Mouse (Mus musculus): ENCODE measurements at regions not wholly inside any gene's neighbourhood (a gene's known extent, or its start where the extent isn't known, plus 50 kb on each side); places are given as distances from the start of the nearest gene placed in this dataset.

DNA sequence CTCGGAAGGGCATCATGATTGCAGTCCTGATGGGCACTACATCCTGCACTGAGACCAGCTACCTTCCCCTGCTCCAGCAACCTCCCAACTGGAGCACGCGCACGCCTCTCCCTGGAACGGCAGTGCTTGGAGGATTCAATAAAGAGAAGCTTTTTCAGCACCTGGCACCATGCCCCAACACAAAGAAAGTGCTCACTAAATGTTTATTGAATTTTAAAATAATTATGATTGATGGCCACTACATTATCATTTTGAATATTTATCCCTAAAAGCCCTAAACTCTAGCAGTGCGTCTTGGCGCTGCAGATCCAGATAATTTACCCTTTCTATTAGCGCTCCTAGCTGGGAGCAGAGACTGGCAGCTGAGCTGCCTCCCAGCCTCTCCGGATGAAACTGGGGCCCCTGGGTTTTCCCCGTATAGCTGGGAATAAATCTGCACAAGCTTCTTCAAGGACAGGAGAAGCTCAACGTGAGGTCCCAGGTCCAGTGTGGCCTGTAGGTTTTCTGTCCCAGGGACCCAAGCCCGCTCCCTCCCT lies 364.9 kb downstream of the Vrk1 start:
- Histone ChIP-seq H3K4me3 (ENCODE audit: insufficient read depth, poor library complexity, severe bottlenecking) (no peak overlapping the region), H3K79me3 (ENCODE audit: low read depth) (no peaks in the 10 kb centered on the region), H3K36me3 (ENCODE audit: control insufficient read depth, insufficient read depth) (no peaks in the 10 kb centered on the region), H3ac (ENCODE audit: control insufficient read depth, insufficient read length, low read depth) (no peak overlapping the region), H3K79me2 (ENCODE audit: control insufficient read depth, insufficient read depth) (no peaks in the 10 kb centered on the region), H3K27me3 (ENCODE audit: control insufficient read depth, insufficient read depth, insufficient read length) (no peaks in the 10 kb centered on the region)
- TF ChIP-seq CTCF (IDR thresholded peaks at IDR 0.05; ENCODE audit: control insufficient read depth, insufficient read depth, insufficient read length) (no peak), MYOG (IDR thresholded peaks at IDR 0.05; ENCODE audit: control insufficient read depth, extremely low read depth, insufficient read length) (no peak)

DNA sequence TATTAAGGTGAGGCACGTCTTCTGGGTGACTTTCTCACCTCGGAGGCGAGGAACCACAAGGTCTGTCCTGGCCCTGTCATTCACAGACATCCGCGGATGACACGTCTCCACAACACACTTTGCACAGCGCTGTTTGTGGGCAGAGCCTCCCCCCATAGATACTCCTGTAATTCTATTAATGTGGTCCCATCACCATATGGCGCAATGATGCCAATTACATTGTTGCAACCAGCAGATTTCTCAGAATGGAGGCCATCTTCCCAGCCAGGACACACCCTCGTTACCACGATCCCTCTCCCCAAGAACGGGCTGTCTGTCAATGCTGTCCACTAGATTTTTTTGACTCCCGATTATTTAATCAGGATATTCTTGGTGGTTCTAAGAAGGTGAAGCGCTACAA lies 365.9 kb downstream of the Vrk1 start:
- H3K36me3 ChIP-seq (ENCODE audit: control insufficient read depth, insufficient read depth): no peaks in the 10 kb centered on the region
- no peaks in the 10 kb centered on the region for H3K79me2 ChIP-seq (ENCODE audit: control insufficient read depth, insufficient read depth)
- no peak overlapping the region for H3K4me3 ChIP-seq (ENCODE audit: insufficient read depth, poor library complexity, severe bottlenecking)
- H3ac ChIP-seq (ENCODE audit: control insufficient read depth, insufficient read length, low read depth): no peak overlapping the region
- no peaks in the 10 kb centered on the region for H3K79me3 ChIP-seq (ENCODE audit: low read depth)
- no peak for TF ChIP-seq CTCF (IDR thresholded peaks at IDR 0.05; ENCODE audit: control insufficient read depth, insufficient read depth, insufficient read length)
- TF ChIP-seq MAX (IDR thresholded peaks at IDR 0.05): no peak
- TF ChIP-seq MYOG (IDR thresholded peaks at IDR 0.05; ENCODE audit: control insufficient read depth, extremely low read depth, insufficient read length): no peak
- TF ChIP-seq USF1 (IDR thresholded peaks at IDR 0.05; ENCODE audit: low read depth): no peak
- no peak for TF ChIP-seq FOSL1 (IDR thresholded peaks at IDR 0.05; ENCODE audit: insufficient read depth, low read length, poor library complexity, severe bottlenecking)
- TF ChIP-seq MYOD1 (IDR thresholded peaks at IDR 0.05; ENCODE audit: control insufficient read depth, insufficient read length, low read depth): no peak
- TF ChIP-seq CEBPB (IDR thresholded peaks at IDR 0.05; ENCODE audit: low read depth): no peak
- no peaks in the 10 kb centered on the region for H3K27me3 ChIP-seq (ENCODE audit: control insufficient read depth, insufficient read depth, insufficient read length)

DNA sequence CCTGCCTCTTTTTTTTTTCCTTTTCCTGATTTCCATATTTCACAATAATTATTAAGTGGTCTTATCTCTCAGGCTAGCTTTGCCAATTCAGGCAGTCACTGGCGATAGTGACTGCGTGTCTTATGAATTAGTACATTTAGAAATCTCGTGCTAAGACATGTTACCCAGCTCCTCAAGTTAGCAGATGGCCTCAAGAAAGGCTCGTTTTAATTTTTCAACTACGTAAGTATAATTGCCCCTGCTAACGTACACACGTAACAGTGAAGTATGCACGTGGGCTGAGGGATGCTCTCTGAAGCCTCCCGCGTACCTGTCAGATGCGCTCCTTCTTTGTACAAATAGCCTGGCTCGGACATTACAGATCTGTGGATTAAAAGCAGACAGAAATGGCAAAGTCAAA lies 366.8 kb downstream of the Vrk1 start:
- TF ChIP-seq MAX (IDR thresholded peaks at IDR 0.05) (no peak), CTCF (IDR thresholded peaks at IDR 0.05; ENCODE audit: control insufficient read depth, insufficient read depth, insufficient read length) (no peak), MYOG (IDR thresholded peaks at IDR 0.05; ENCODE audit: control insufficient read depth, extremely low read depth, insufficient read length) (no peak), USF1 (IDR thresholded peaks at IDR 0.05; ENCODE audit: low read depth) (no peak), FOSL1 (IDR thresholded peaks at IDR 0.05; ENCODE audit: insufficient read depth, low read length, poor library complexity, severe bottlenecking) (no peak), MYOD1 (IDR thresholded peaks at IDR 0.05; ENCODE audit: control insufficient read depth, insufficient read length, low read depth) (no peak), CEBPB (IDR thresholded peaks at IDR 0.05; ENCODE audit: low read depth) (no peak)

DNA sequence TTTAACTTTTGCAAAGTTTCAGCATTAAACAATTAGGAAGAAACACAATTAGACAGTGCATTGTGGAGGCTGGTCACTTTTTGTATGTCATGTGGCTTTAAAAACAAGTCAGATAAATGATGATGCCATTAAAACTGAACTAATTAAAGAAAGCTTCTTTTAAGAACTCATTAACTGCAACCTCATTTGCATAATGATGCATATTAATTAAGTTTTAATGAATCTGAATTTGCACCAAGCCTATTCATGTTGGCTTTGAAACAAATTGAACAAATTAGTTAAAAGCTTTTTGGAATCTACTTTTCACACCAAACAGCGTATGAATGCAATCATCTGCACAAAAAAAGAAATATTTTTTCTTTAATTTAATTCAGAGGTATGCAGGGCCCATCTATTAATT lies 367.3 kb downstream of the Vrk1 start:
- H3K27me3 ChIP-seq (ENCODE audit: control insufficient read depth, insufficient read depth, insufficient read length): no peaks in the 10 kb centered on the region
- H3K36me3 ChIP-seq (ENCODE audit: control insufficient read depth, insufficient read depth): no peaks in the 10 kb centered on the region
- H3K79me2 ChIP-seq (ENCODE audit: control insufficient read depth, insufficient read depth): no peaks in the 10 kb centered on the region
- no peak for TF ChIP-seq CEBPB (IDR thresholded peaks at IDR 0.05; ENCODE audit: low read depth)
- no peak for TF ChIP-seq FOSL1 (IDR thresholded peaks at IDR 0.05; ENCODE audit: insufficient read depth, low read length, poor library complexity, severe bottlenecking)
- TF ChIP-seq MYOD1 (IDR thresholded peaks at IDR 0.05; ENCODE audit: control insufficient read depth, insufficient read length, low read depth): no peak
- TF ChIP-seq MAX (IDR thresholded peaks at IDR 0.05): no peak
- TF ChIP-seq CTCF (IDR thresholded peaks at IDR 0.05; ENCODE audit: control insufficient read depth, insufficient read depth, insufficient read length): no peak
- no peak for TF ChIP-seq USF1 (IDR thresholded peaks at IDR 0.05; ENCODE audit: low read depth)
- no peak for TF ChIP-seq MYOG (IDR thresholded peaks at IDR 0.05; ENCODE audit: control insufficient read depth, extremely low read depth, insufficient read length)
- H3K79me3 ChIP-seq (ENCODE audit: low read depth): no peaks in the 10 kb centered on the region
- no peak overlapping the region for H3ac ChIP-seq (ENCODE audit: control insufficient read depth, insufficient read length, low read depth)
- no peak overlapping the region for H3K4me3 ChIP-seq (ENCODE audit: insufficient read depth, poor library complexity, severe bottlenecking)

More for the DNA sequence above, 366.8 kb downstream of the Vrk1 start:
- no peaks in the 10 kb centered on the region for H3K36me3 ChIP-seq (ENCODE audit: control insufficient read depth, insufficient read depth)
- no peak overlapping the region for H3ac ChIP-seq (ENCODE audit: control insufficient read depth, insufficient read length, low read depth)
- no peaks in the 10 kb centered on the region for H3K27me3 ChIP-seq (ENCODE audit: control insufficient read depth, insufficient read depth, insufficient read length)
- no peaks in the 10 kb centered on the region for H3K79me3 ChIP-seq (ENCODE audit: low read depth)
- H3K4me3 ChIP-seq (ENCODE audit: insufficient read depth, poor library complexity, severe bottlenecking): no peak overlapping the region
- no peaks in the 10 kb centered on the region for H3K79me2 ChIP-seq (ENCODE audit: control insufficient read depth, insufficient read depth)

DNA sequence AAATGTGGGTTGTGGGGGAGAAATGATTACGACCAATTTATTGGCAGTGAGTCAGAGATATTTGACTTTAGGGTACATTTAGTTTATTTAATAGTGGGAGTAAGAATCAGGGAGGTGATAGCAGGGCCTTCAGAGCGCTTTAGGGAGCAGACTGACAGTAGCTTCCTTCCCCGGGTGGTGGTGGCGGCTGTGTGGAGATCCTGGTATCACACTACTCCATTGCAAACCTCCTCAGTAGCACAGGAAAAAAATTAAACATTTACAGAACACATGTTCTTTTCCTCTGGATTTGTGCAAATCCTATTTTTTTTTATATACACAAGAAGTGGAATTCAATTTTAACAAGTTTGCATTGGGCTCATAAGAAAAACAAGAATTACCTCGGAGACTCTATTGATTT lies 367.7 kb downstream of the Vrk1 start:
- H3K79me3 ChIP-seq (ENCODE audit: low read depth): no peaks in the 10 kb centered on the region
- H3ac ChIP-seq (ENCODE audit: control insufficient read depth, insufficient read length, low read depth): no peak overlapping the region
- no peaks in the 10 kb centered on the region for H3K79me2 ChIP-seq (ENCODE audit: control insufficient read depth, insufficient read depth)
- no peak overlapping the region for H3K4me3 ChIP-seq (ENCODE audit: insufficient read depth, poor library complexity, severe bottlenecking)
- no peaks in the 10 kb centered on the region for H3K27me3 ChIP-seq (ENCODE audit: control insufficient read depth, insufficient read depth, insufficient read length)
- no peaks in the 10 kb centered on the region for H3K36me3 ChIP-seq (ENCODE audit: control insufficient read depth, insufficient read depth)
- TF ChIP-seq MYOG (IDR thresholded peaks at IDR 0.05; ENCODE audit: control insufficient read depth, extremely low read depth, insufficient read length): no peak
- TF ChIP-seq USF1 (IDR thresholded peaks at IDR 0.05; ENCODE audit: low read depth): no peak
- TF ChIP-seq MYOD1 (IDR thresholded peaks at IDR 0.05; ENCODE audit: control insufficient read depth, insufficient read length, low read depth): no peak
- TF ChIP-seq MAX (IDR thresholded peaks at IDR 0.05): no peak
- no peak for TF ChIP-seq CEBPB (IDR thresholded peaks at IDR 0.05; ENCODE audit: low read depth)
- no peak for TF ChIP-seq CTCF (IDR thresholded peaks at IDR 0.05; ENCODE audit: control insufficient read depth, insufficient read depth, insufficient read length)
- no peak for TF ChIP-seq FOSL1 (IDR thresholded peaks at IDR 0.05; ENCODE audit: insufficient read depth, low read length, poor library complexity, severe bottlenecking)
